Mouse (Mus musculus) megakaryocyte, embryonic 14.5 days (primary cell): Measurements from ENCODE around the gene Plod2.

Source experiments
- FLI1 ChIP-seq: IDR thresholded peaks from 2 replicates; pipeline ENCODE4 v1.6.1; 2012; ENCODE audit warnings: low read length, inconsistent platforms, mixed read lengths
- GATA1 ChIP-seq: IDR thresholded peaks from 3 replicates; pipeline ENCODE4 v1.6.1; 2012; ENCODE audit warnings: mixed read lengths, low read length, inconsistent platforms, borderline replicate concordance

GRCm38 (mm10) chr9:92562416-92562815 is 20.4 kb downstream of the Plod2 start:
- TF ChIP-seq GATA1: no peak
- no peak for TF ChIP-seq FLI1
